Mouse (Mus musculus) neural tube, embryonic 15.5 days (tissue): Measurements from ENCODE around the gene Ripor2. TPM values are rescaled to one million over a fixed set of nuclear protein-coding genes. Genes with fewer than 3 reads are reported as not detected.
A peak's percentile ranks its signal among the peaks of the same experiment; 100 is the strongest.

ENCODE experiments used
- ATAC-seq: fragments of 200-750 bp; cut with Nextera tagmentation; 2 replicates; pipeline ENCODE4 v1.8.0; 2017; ENCODE audit warnings: mild to moderate bottlenecking, moderate TSS enrichment, moderate library complexity; ENCODE audit not compliant: low FRiP score
- H3K27ac ChIP-seq: fragments of 300-500 bp; sonication (generic); replicated peaks from 2 replicates; pipeline ENCODE4 v1.5.1; 2015; ENCODE audit warnings: mild to moderate bottlenecking, inconsistent platforms
- H3K27me3 ChIP-seq: fragments of 300-500 bp; sonication (generic); replicated peaks from 2 replicates; pipeline ENCODE4 v1.6.1; 2015; ENCODE audit warnings: inconsistent platforms
- H3K36me3 ChIP-seq: fragments of 300-500 bp; sonication (generic); 2 replicates; pipeline ENCODE4 v1.6.1; 2015; ENCODE audit warnings: inconsistent platforms
- H3K4me1 ChIP-seq: fragments of 300-500 bp; sonication (generic); 2 replicates; pipeline ENCODE4 v1.6.1; 2015; ENCODE audit warnings: inconsistent platforms
- H3K4me2 ChIP-seq: fragments of 300-500 bp; sonication (generic); 2 replicates; pipeline ENCODE4 v1.6.1; 2015; ENCODE audit warnings: inconsistent platforms, mild to moderate bottlenecking, moderate library complexity
- H3K4me3 ChIP-seq: fragments of 300-500 bp; sonication (generic); replicated peaks from 2 replicates; pipeline ENCODE4 v1.5.1; 2015; ENCODE audit warnings: mild to moderate bottlenecking, inconsistent platforms
- H3K9ac ChIP-seq: fragments of 300-500 bp; sonication (generic); replicated peaks from 2 replicates; pipeline ENCODE4 v1.6.1; 2015; ENCODE audit warnings: mild to moderate bottlenecking, inconsistent platforms
- H3K9me3 ChIP-seq: fragments of 300-500 bp; sonication (generic); replicated peaks from 2 replicates; pipeline ENCODE4 v1.6.1; 2016; ENCODE audit warnings: inconsistent platforms
- WGBS: fragments of 180-500 bp; shearing (Covaris S2); methylation state at CpG from one replicate; pipeline ENCODE4 v1.1.7; 2015; ENCODE audit warnings: mixed read lengths; 5-methylcytosine and 5-hydroxymethylcytosine counted together
- polyA plus RNA-seq: library from polyadenylated mRNA; unstranded; fragments of >200 nt; fragmentation: Nextera tagmentation; extraction: Ambion mirVana; gene quantifications from 2 replicates; pipeline ENCODE4 v1.2.1, GENCODE M21; 2015

The Ripor2 gene
- polyA plus RNA-seq, 1 experiment from 2014 or later = 24.0 TPM

- H3K4me2 ChIP-seq = no peak overlapping the region
- no peaks in the 10 kb centered on the region for H3K9me3 ChIP-seq
- no peak overlapping the region for H3K4me3 ChIP-seq
- H3K4me1 ChIP-seq = no peaks in the 10 kb centered on the region
- ATAC-seq = no peak
- H3K9ac ChIP-seq = no peak overlapping the region
- no peak overlapping the region for H3K27ac ChIP-seq
- WGBS = 90% methylated on average over 7 of the region's 7 CpGs
- H3K36me3 ChIP-seq = peaks cover 37% of the 10 kb centered on the region
- no peaks in the 10 kb centered on the region for H3K27me3 ChIP-seq
These were observed 111.3 kb downstream of the Ripor2 start for GRCm38 (mm10) chr13:24693312-24693711.

GRCm38 (mm10) chr13:24698746-24699145 is 116.8 kb downstream of the Ripor2 start:
- no peak overlapping the region for H3K9ac ChIP-seq
- peaks cover 60% of the 10 kb centered on the region for H3K36me3 ChIP-seq
- no peaks in the 10 kb centered on the region for H3K4me1 ChIP-seq
- ATAC-seq = no peak
- no peak overlapping the region for H3K4me3 ChIP-seq
- no peaks in the 10 kb centered on the region for H3K9me3 ChIP-seq
- no peak overlapping the region for H3K4me2 ChIP-seq
- 92% methylated on average over 4 of the region's 4 CpGs for WGBS
- H3K27me3 ChIP-seq = no peaks in the 10 kb centered on the region
- H3K27ac ChIP-seq = no peak overlapping the region

- Histone ChIP-seq H3K4me2 (no peak overlapping the region), H3K4me1 (no peaks in the 10 kb centered on the region), H3K36me3 (peaks cover 43% of the 10 kb centered on the region), H3K9ac (no peak overlapping the region), H3K4me3 (no peak overlapping the region), H3K27ac (no peak overlapping the region), H3K9me3 (no peaks in the 10 kb centered on the region), H3K27me3 (no peaks in the 10 kb centered on the region)
- 89% methylated on average over 5 of the region's 5 CpGs for WGBS
- ATAC-seq = no peak
These were observed 120.1 kb downstream of the Ripor2 start for GRCm38 (mm10) chr13:24702128-24702527.

GRCm38 (mm10) chr13:24709656-24710396 is 127.8 kb downstream of the Ripor2 start:
- H3K27me3 ChIP-seq = no peaks in the 10 kb centered on the region
- H3K36me3 ChIP-seq = peaks cover 24% of the 10 kb centered on the region
- H3K9ac ChIP-seq = no peak overlapping the region
- WGBS = 66% methylated on average over 12 of the region's 12 CpGs
- ATAC-seq = no peak
- no peak overlapping the region for H3K4me3 ChIP-seq
- H3K4me1 ChIP-seq = peaks cover 5% of the 10 kb centered on the region; the same call in 1 of the 2 replicates
- no peak overlapping the region for H3K4me2 ChIP-seq
- H3K27ac ChIP-seq = no peak overlapping the region
- no peaks in the 10 kb centered on the region for H3K9me3 ChIP-seq

GRCm38 (mm10) chr13:24710968-24711367 is 129.0 kb downstream of the Ripor2 start:
- Histone ChIP-seq H3K4me1 (peaks cover 5% of the 10 kb centered on the region; the same call in 1 of the 2 replicates), H3K9me3 (no peaks in the 10 kb centered on the region), H3K4me3 (no peak overlapping the region), H3K36me3 (peaks cover 26% of the 10 kb centered on the region), H3K4me2 (no peak overlapping the region), H3K27ac (no peak overlapping the region), H3K27me3 (no peaks in the 10 kb centered on the region), H3K9ac (no peak overlapping the region)
- 48% methylated on average over 7 of the region's 7 CpGs for WGBS
- ATAC-seq = no peak

- H3K36me3 ChIP-seq = peaks cover 38% of the 10 kb centered on the region
- no peak overlapping the region for H3K9ac ChIP-seq
- H3K27me3 ChIP-seq = no peaks in the 10 kb centered on the region
- no peak overlapping the region for H3K27ac ChIP-seq
- H3K4me3 ChIP-seq = no peak overlapping the region
- H3K4me1 ChIP-seq = peaks cover 5% of the 10 kb centered on the region; the same call in 1 of the 2 replicates
- H3K9me3 ChIP-seq = no peaks in the 10 kb centered on the region
- ATAC-seq = no peak
- H3K4me2 ChIP-seq = no peak overlapping the region
- whole genome bisulfite sequencing = 83% methylated on average over 7 of the region's 7 CpGs
These were observed 130.7 kb downstream of the Ripor2 start for GRCm38 (mm10) chr13:24712581-24713130.

GRCm38 (mm10) chr13:24713434-24714000 is 131.5 kb downstream of the Ripor2 start:
- 9% methylated on average over 16 of the region's 16 CpGs for WGBS
- no peak overlapping the region for H3K4me3 ChIP-seq
- H3K36me3 ChIP-seq = peaks cover 46% of the 10 kb centered on the region
- peaks cover 5% of the 10 kb centered on the region; the same call in 1 of the 2 replicates for H3K4me1 ChIP-seq
- no peaks in the 10 kb centered on the region for H3K9me3 ChIP-seq
- H3K27me3 ChIP-seq = no peaks in the 10 kb centered on the region
- no peak overlapping the region for H3K27ac ChIP-seq
- H3K4me2 ChIP-seq = peak overlapping the region; percentile 42
- peak; percentile 92 for ATAC-seq
- no peak overlapping the region for H3K9ac ChIP-seq

GRCm38 (mm10) chr13:24714360-24714885 is 132.4 kb downstream of the Ripor2 start:
- no peaks in the 10 kb centered on the region for H3K27me3 ChIP-seq
- H3K4me2 ChIP-seq = no peak overlapping the region
- ATAC-seq = no peak
- H3K9ac ChIP-seq = no peak overlapping the region
- peaks cover 5% of the 10 kb centered on the region; the same call in 1 of the 2 replicates for H3K4me1 ChIP-seq
- no peak overlapping the region for H3K27ac ChIP-seq
- no peaks in the 10 kb centered on the region for H3K9me3 ChIP-seq
- WGBS = 72% methylated on average over 9 of the region's 9 CpGs
- peaks cover 52% of the 10 kb centered on the region for H3K36me3 ChIP-seq
- no peak overlapping the region for H3K4me3 ChIP-seq

GRCm38 (mm10) chr13:24715601-24716000 is 133.6 kb downstream of the Ripor2 start:
- no peaks in the 10 kb centered on the region for H3K9me3 ChIP-seq
- H3K9ac ChIP-seq = no peak overlapping the region
- no peak overlapping the region for H3K4me3 ChIP-seq
- H3K4me2 ChIP-seq = no peak overlapping the region
- H3K36me3 ChIP-seq = peaks cover 45% of the 10 kb centered on the region
- peaks cover 5% of the 10 kb centered on the region; the same call in 1 of the 2 replicates for H3K4me1 ChIP-seq
- H3K27me3 ChIP-seq = no peaks in the 10 kb centered on the region
- no peak overlapping the region for H3K27ac ChIP-seq
- WGBS = 61% methylated on average over 5 of the region's 5 CpGs
- no peak for ATAC-seq

- no peak for ATAC-seq
- H3K4me1 ChIP-seq = peaks cover 5% of the 10 kb centered on the region; the same call in 1 of the 2 replicates
- H3K27ac ChIP-seq = no peak overlapping the region
- H3K27me3 ChIP-seq = no peaks in the 10 kb centered on the region
- H3K9ac ChIP-seq = no peak overlapping the region
- H3K36me3 ChIP-seq = peaks cover 41% of the 10 kb centered on the region
- H3K4me3 ChIP-seq = no peak overlapping the region
- 79% methylated on average over 9 of the region's 9 CpGs for WGBS
- H3K4me2 ChIP-seq = no peak overlapping the region
- H3K9me3 ChIP-seq = no peaks in the 10 kb centered on the region
These were observed 134.5 kb downstream of the Ripor2 start for GRCm38 (mm10) chr13:24716441-24716840.

GRCm38 (mm10) chr13:24717677-24718076 is 135.7 kb downstream of the Ripor2 start:
- Histone ChIP-seq H3K27me3 (no peaks in the 10 kb centered on the region), H3K9me3 (no peaks in the 10 kb centered on the region), H3K4me1 (peaks cover 5% of the 10 kb centered on the region; the same call in 1 of the 2 replicates), H3K9ac (no peak overlapping the region), H3K27ac (no peak overlapping the region), H3K36me3 (peaks cover 43% of the 10 kb centered on the region), H3K4me3 (no peak overlapping the region), H3K4me2 (no peak overlapping the region)
- WGBS = 87% methylated on average over 7 of the region's 7 CpGs
- ATAC-seq = no peak

- WGBS = 85% methylated on average over 10 of the region's 10 CpGs
- Histone ChIP-seq H3K4me1 (no peaks in the 10 kb centered on the region), H3K27me3 (no peaks in the 10 kb centered on the region), H3K9me3 (no peaks in the 10 kb centered on the region), H3K4me2 (no peak overlapping the region), H3K4me3 (no peak overlapping the region), H3K9ac (no peak overlapping the region), H3K36me3 (peaks cover 35% of the 10 kb centered on the region), H3K27ac (no peak overlapping the region)
- ATAC-seq = no peak
These were observed 139.5 kb downstream of the Ripor2 start for GRCm38 (mm10) chr13:24721502-24721901.
